Mouse (Mus musculus): Measurements from ENCODE around the gene Gm813. TPM values are rescaled to one million over a fixed set of nuclear protein-coding genes. Genes with fewer than 3 reads are reported as not detected.

Gene Gm813
- polyA plus RNA-seq, 1 experiment = not detected

DNA sequence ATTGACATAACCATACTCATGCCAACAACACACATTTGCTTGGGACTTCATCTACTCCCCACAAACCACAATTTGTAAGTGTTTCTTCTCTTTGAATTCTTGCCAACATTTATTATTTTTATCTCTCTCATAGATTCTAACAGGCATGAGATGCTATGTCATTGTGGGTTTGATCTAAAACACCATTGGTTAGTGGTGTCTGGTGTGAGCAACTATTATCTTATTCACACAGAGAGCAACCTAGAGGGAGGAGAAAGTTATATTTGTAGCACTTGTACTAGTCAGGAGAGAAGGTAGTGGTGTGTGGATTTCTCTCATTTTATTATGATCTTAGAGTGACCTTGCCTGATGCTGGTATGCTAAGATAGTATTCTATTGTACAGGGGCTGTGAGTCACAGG is 12.1 kb downstream of the Gm813 start:
- TF ChIP-seq CTCF (IDR thresholded peaks at IDR 0.05; ENCODE audit: borderline replicate concordance, extremely low read depth, insufficient read depth, insufficient read length) (no peak), POLR2A (IDR thresholded peaks at IDR 0.05; ENCODE audit: borderline replicate concordance, extremely low read depth, insufficient read depth, insufficient read length, poor library complexity, severe bottlenecking) (no peak)
- no peak for DNase-seq (ENCODE audit: low read depth)

DNA sequence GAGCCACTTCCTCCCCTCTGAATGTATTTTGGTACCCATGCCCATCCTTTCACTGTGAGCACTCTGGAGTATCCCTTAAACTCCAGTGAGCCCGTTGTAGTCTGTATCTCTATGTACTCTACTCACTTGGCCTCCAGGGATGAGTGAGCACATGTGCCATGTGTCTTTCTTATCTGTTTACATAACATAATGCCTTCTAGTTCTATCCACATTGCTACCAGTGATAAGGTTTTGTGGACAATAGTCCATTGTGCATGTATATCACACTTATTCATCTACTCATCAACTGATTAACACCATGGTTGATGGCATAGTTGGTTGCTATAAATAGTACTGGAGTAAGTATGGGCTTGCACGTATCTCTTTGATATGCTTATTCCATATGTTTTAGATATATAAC is 12.9 kb downstream of the Gm813 start:
- no peak for DNase-seq (ENCODE audit: low read depth)
- TF ChIP-seq CTCF (IDR thresholded peaks at IDR 0.05; ENCODE audit: borderline replicate concordance, extremely low read depth, insufficient read depth, insufficient read length) = no peak
- TF ChIP-seq POLR2A (IDR thresholded peaks at IDR 0.05; ENCODE audit: borderline replicate concordance, extremely low read depth, insufficient read depth, insufficient read length, poor library complexity, severe bottlenecking) = no peak

- TF ChIP-seq CTCF (IDR thresholded peaks at IDR 0.05; ENCODE audit: borderline replicate concordance, extremely low read depth, insufficient read depth, insufficient read length) (no peak), POLR2A (IDR thresholded peaks at IDR 0.05; ENCODE audit: borderline replicate concordance, extremely low read depth, insufficient read depth, insufficient read length, poor library complexity, severe bottlenecking) (no peak)
Observed at GRCm38 (mm10) chr16:58600846-58601245, 15.9 kb downstream of the Gm813 start.

DNA sequence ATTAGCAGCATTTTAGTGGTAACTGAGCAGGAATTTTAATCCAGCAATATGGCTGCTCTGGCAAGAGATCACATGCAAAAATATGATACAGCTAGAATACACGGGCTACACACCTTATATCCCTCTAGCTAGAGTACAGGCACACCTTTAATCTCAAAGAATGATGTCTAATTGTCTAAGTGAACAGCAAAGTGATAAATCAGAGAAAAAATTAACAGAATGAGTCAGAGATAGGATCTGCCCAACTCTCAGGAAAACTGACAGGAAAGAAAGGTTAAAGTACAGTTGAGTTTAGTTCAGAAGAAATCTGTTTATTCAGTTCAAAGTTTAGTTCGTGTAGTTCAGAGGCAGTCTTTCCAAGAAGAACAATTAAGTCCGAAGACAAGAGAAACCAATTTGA is 25.5 kb downstream of the Gm813 start:
- no peak for TF ChIP-seq POLR2A (IDR thresholded peaks at IDR 0.05; ENCODE audit: borderline replicate concordance, extremely low read depth, insufficient read depth, insufficient read length, poor library complexity, severe bottlenecking)
- no peak for TF ChIP-seq CTCF (IDR thresholded peaks at IDR 0.05; ENCODE audit: borderline replicate concordance, extremely low read depth, insufficient read depth, insufficient read length)
- no peak for DNase-seq (ENCODE audit: low read depth)

More at GRCm38 (mm10) chr16:58600846-58601245, 15.9 kb downstream of the Gm813 start:
- DNase-seq (ENCODE audit: low read depth) = no peak

DNA sequence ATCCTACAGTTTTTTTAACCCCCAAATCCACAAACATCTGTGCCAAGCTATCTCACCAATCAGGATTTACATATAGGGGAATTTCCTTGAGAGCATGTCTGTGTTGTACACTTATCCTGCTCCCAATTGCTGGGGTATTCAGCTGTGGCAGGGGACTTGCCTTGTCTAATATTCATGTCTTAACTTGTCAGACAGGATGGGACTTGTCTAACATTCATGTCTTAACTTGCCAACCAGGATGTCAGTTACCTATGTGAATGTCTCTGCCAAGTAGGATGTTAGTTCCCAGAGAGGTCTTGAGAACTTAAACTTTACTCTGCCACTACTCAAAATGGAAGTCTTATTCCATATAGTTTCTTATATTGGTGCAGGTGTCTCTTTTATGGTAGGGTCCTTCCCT is 27.3 kb downstream of the Gm813 start:
- no peak for TF ChIP-seq POLR2A (IDR thresholded peaks at IDR 0.05; ENCODE audit: borderline replicate concordance, extremely low read depth, insufficient read depth, insufficient read length, poor library complexity, severe bottlenecking)
- TF ChIP-seq CTCF (IDR thresholded peaks at IDR 0.05; ENCODE audit: borderline replicate concordance, extremely low read depth, insufficient read depth, insufficient read length) = no peak
- no peak for DNase-seq (ENCODE audit: low read depth)

DNA sequence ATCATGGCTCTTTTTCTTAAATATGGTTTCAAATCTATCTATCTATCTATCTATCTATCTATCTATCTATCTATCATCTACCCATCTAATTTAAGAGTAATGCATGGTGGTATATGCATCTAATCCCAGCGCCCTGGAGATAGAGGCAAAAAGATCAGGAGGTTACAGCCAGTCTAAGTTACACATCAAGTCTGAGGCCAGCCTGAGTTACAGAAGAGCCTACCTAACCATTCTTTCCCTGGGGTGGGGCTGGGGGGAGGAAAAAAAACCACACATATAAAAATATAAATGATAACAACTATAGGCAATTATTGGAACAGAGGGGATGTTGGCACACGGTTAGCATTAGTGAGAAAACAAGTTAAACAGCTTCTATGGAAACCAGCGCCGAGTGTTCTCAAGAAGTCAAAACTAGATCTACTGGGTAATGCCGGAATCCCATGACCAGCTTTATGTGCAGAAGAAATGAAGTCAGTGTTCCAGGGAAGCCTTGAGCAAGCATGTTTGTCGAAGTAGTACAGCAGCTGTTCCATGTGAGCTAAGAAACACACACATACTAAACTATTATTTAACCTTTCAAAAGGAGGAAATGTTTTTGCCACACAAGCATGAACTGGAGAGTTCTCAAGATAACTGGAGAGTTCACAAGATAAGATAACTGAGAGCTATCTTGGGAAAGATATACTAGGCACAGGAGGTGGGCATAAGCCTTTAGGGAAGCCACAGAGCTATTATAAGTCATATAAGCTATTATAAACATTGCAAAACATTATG is 42.6 kb downstream of the Gm813 start:
- TF ChIP-seq POLR2A (IDR thresholded peaks at IDR 0.05; ENCODE audit: borderline replicate concordance, extremely low read depth, insufficient read depth, insufficient read length, poor library complexity, severe bottlenecking) (no peak), CTCF (IDR thresholded peaks at IDR 0.05; ENCODE audit: borderline replicate concordance, extremely low read depth, insufficient read depth, insufficient read length) (no peak)
- DNase-seq (ENCODE audit: low read depth) = no peak

- TF ChIP-seq CTCF (IDR thresholded peaks at IDR 0.05; ENCODE audit: borderline replicate concordance, extremely low read depth, insufficient read depth, insufficient read length) = no peak
- no peak for TF ChIP-seq POLR2A (IDR thresholded peaks at IDR 0.05; ENCODE audit: borderline replicate concordance, extremely low read depth, insufficient read depth, insufficient read length, poor library complexity, severe bottlenecking)
- DNase-seq (ENCODE audit: low read depth) = no peak
Observed at GRCm38 (mm10) chr16:58570694-58571264, 46.0 kb downstream of the Gm813 start.

Other genes with a start within 250 kb of the Gm813 start
- 20.2 and 31.6 TPM in 2 replicates for gene Dcbld2, start 208.5 kb downstream of the Gm813 start, polyA plus RNA-seq (2012; rRNA removed)
- gene St3gal6, start 92.7 kb downstream of the Gm813 start, polyA plus RNA-seq (2012; rRNA removed) = 7.2 and 8.5 TPM in 2 replicates
- gene E330017A01Rik, start 21.8 kb upstream of the Gm813 start, polyA plus RNA-seq (2012; rRNA removed) = not detected in 2 replicates
- gene Cpox, start 53.3 kb upstream of the Gm813 start, polyA plus RNA-seq (2012; rRNA removed) = 13.4 and 13.9 TPM in 2 replicates
- 0.05 and 0.25 TPM in 2 replicates for gene Gpr15, start 102.1 kb upstream of the Gm813 start, polyA plus RNA-seq (2012; rRNA removed)
- gene Cldnd1, start 110.9 kb upstream of the Gm813 start, polyA plus RNA-seq (2012; rRNA removed) = 102 and 108 TPM in 2 replicates
- not detected in 2 replicates for gene Olfr172, start 146.2 kb upstream of the Gm813 start, polyA plus RNA-seq (2012; rRNA removed)
- gene Olfr173, start 183.3 kb upstream of the Gm813 start, polyA plus RNA-seq (2012; rRNA removed) = not detected in 2 replicates
- gene Olfr175-ps1, start 209.8 kb upstream of the Gm813 start, polyA plus RNA-seq (2012; rRNA removed) = not detected in 2 replicates